Mouse (Mus musculus) A20 (cell line): ENCODE data around the gene Dguok.
A peak's percentile ranks its signal among the peaks of the same experiment; 100 is the strongest.

Experiments used
- DNase-seq: peaks from one replicate; pipeline ENCODE4 v3.0.0-alpha.2; 2011; ENCODE audit warnings: low read depth, low spot score

Dguok gene

DNA sequence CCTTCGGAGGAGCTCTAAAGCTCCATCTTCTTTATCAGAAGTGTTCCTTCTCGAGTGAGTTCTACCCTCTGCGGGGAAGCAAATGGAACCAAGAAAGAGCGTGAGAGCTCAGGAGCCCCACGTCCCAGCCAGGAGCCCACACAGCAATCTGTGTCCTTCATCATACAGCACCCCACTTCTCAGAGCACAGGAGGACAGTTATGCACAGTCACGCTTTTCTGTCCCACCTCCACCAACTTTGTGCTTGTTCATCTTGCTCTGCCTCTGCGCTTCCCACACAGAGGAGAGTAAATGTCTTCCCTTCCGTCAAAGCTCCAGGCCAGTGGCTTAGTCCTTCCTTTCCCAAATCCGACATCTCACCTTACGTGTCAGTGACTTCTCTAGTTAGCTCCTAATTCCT is 7.7 kb downstream of the Dguok start:
- DNase-seq, result no peak

GRCm38 (mm10) chr6:83496753-83497710 is 9.7 kb downstream of the Dguok start:
- no peak for DNase-seq

- DNase-seq, result no peak
These were observed 10.6 kb downstream of the Dguok start for GRCm38 (mm10) chr6:83496009-83496752.

DNA sequence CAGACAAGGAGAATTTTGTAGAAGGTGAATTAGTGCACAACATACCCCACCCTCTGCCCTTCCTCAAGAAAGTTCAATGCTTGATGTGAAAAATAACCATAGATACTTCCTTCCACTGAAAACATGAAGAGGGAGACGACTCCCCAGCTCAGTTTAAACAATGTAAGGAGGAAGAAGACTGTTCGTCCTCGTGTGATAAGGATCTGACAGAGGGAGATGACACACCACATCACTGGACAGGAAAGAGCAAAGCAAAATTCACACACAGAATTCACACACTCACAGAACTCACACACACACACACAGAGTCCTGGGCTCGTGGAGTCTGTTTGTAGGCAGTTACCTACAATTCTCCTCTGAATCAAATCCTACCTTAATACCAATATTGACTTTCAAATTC is 16.1 kb downstream of the Dguok start:
- DNase-seq, result no peak

- no peak for DNase-seq
These were observed 18.6 kb downstream of the Dguok start for GRCm38 (mm10) chr6:83488200-83488599.

- no peak for DNase-seq
These were observed 19.5 kb downstream of the Dguok start for GRCm38 (mm10) chr6:83487298-83487697.

DNA sequence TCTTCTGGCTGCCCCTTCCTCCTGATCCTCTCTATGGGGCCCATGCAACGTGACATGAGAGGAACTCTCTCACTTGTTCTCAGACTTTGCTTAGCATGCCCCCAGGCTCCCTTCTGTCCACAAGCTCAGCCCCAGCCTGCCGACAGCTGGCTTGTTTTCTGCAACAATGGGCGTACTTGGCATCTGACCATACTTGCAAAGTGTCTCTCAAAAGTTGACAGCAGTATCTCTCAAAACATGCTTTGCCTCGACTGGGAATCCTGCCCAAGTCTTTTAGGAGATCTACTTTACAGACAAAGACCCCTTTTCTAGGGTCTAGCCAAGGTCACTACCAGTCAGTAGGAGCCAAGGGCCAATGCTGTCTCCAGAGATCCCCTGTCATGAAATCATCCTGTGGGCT is 20.9 kb downstream of the Dguok start:
- DNase-seq, result no peak

DNA sequence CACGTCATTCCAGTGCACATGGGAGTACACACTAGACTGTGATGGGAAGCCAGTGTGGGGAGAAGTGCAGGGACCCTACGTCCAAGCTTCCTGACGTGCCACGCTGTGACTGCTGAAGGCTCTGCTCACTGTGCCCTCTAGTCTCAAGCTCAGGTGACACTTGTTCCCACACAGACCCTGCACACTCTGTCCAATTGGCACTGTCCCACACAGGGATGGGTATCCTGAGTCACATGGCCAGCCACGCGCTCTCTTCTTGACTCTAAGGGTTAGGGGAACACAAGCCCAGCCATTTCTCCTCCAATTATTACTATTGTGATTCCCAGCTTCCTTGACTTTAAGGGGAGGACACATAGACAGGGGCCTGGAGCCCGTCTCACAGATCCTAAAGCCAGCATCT is 23.0 kb downstream of the Dguok start:
- DNase-seq, result no peak

DNA sequence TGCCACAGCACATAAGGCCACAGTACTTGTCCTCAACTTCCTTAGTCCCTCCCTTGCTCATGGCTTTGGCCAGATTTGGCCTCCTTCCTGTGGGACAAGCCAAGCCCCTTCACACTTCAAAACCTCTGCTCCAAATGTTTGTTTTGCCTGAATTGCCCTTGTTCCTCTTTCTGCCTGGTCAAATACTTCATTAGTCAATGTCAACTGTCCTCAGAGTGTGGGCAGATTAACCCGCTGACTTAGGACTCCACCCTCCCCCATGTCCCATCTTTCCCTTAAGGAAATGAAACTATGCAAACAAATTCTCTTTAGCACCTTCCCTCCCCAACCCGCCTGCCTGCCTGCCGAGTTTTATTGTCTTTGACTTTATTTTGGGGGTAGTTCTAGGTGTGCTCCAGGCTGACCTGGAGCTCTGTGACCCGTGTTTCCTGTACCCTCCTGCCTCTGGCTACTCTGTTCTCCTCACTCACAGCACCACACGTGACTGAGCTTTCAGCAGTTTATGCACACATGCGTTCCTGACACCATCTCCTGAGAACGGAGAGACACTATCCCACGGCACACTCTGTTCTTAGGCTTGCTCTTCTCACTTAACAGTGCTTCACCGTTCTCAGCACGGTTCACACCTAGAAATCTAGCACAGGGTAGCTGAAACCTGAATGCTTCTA is 24.2 kb downstream of the Dguok start:
- DNase-seq, result peak; percentile 88

GRCm38 (mm10) chr6:83480019-83480655 is 26.6 kb downstream of the Dguok start:
- DNase-seq, result peak; percentile 46

DNA sequence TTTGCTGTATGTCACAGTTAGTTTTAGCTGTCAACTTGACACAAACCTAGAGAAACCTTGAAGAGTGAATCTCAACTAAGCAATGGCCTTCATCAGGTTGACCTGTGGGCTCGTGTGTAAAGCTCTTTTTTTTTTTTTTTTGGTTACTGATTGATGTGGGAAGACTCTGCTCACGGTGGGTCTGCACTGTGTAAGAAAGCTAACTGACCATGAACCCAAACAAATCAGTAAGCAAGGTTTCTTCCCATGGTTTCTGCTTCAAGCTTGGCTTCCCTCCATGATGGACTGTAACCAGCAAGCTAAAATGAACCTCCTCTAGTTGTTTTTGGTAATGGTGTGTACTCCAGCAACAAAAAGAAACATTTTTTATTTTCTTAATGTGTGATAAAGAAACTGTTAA is 27.6 kb downstream of the Dguok start:
- DNase-seq, result no peak

GRCm38 (mm10) chr6:83478628-83479027 is 28.1 kb downstream of the Dguok start:
- no peak for DNase-seq

DNA sequence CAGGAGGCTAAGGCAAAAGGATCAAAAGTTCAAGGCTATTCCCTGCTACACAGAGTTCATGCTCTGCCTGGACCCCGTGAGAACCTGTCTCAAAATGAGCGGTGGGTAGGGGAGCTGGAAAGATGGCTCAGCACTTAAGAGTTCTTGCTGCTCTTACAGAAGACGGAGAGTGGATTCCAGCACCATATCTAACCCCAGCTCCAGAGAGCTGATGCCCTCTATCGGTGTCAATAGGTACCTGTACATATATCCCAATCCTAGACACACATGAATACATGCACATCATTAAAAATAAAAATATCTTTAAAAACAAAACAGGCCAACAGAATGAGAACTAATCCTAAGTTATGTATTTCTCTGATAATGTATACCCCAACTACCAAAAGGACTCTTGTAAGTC is 28.6 kb downstream of the Dguok start:
- peak; percentile 70 for DNase-seq

DNA sequence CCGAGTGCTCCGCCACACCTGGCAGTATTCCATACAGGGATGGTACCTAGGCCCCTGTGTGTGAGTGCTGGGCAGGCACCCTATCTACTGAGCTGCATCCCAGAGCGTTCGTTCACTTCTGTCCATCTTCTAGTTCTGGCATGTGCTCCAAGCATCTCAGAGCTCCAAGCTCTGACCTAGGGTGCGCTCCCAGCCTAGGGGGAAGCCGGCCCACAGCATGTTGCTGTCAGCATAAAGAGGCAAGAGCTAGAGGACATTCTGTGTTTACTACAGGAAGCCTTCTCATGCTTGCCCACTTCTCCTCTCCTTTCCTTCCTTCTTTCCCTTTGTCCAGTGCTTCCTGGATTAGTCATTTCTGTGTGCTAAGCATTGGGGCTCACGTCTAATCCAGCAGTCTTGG is 31.3 kb downstream of the Dguok start:
- DNase-seq, result no peak

DNA sequence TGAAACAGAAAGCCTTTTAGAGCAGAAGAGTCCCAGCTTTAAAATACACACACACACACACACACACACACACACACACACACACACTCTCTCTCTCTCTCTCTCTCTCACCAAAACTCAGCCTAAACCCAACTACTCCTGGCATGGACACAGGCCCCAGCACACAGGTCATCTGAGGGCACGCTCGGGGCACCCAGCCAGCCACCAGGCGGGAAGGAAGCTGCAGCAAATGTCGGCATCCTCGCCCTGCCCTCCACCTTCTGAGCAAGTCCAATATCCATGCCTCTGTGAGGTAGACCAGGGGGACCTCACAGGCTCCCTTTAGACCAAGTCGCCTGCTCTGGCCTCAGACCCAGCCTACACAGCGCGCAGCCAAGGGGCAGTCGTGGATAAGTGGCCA is 33.5 kb downstream of the Dguok start:
- no peak for DNase-seq

DNA sequence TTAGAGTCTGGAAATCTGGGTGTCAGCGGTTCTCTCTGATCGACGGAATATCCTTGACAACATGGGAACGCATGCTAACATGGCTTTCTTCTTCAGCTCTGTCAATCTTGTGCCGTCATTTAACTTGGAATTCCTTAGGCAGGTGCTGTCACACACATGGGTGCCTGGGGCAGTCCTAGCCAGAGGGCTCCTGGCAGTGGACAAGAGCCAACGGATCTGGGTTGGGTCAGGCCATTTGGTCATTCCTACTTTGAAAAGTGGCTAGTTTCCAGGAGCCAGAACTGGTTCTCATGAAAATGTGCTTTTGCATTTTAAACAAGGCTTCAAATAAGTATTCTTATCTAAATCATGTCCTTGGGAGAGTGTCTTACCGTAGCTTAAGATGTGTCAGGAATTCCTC is 35.0 kb downstream of the Dguok start:
- DNase-seq, result no peak

DNA sequence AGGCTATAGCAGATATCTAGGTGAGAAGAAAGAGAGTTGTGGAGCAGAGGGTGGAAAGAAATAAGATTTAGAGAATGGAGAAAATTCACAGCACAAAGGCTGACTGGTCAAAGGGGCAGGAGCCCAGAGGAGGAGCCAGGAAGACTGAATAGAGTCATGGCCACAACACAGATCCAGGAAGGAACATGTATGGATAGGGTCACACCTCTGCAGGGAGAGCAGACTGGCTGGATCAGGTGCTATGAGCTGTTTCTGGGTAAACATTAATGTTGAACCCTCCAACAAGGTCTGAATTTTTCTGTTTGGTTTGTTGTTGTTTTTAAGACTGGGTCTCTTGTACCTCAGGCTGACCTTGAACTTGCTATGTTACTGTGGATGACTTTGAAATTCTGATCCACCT is 42.8 kb downstream of the Dguok start:
- no peak for DNase-seq

GRCm38 (mm10) chr6:83459034-83459644 is 47.6 kb downstream of the Dguok start, which contains the start of gene Tet3:
Tet3 (minus strand) TSS chr6:83459084.
- no peak for DNase-seq

- no peak for DNase-seq
These were observed 49.6 kb downstream of the Dguok start for GRCm38 (mm10) chr6:83456984-83457810.
